Mouse (Mus musculus): Measurements from ENCODE around the gene Maz. TPM values are rescaled to one million over a fixed set of nuclear protein-coding genes. Genes with fewer than 3 reads are reported as not detected.

Gene Maz
- total RNA-seq (2015; ENCODE audit: low replicate concordance) (44.9 and 51.3 TPM in 2 replicates), total RNA-seq (2017; ENCODE audit: low replicate concordance) (25.0 and 49.5 TPM in 2 replicates)

DNA sequence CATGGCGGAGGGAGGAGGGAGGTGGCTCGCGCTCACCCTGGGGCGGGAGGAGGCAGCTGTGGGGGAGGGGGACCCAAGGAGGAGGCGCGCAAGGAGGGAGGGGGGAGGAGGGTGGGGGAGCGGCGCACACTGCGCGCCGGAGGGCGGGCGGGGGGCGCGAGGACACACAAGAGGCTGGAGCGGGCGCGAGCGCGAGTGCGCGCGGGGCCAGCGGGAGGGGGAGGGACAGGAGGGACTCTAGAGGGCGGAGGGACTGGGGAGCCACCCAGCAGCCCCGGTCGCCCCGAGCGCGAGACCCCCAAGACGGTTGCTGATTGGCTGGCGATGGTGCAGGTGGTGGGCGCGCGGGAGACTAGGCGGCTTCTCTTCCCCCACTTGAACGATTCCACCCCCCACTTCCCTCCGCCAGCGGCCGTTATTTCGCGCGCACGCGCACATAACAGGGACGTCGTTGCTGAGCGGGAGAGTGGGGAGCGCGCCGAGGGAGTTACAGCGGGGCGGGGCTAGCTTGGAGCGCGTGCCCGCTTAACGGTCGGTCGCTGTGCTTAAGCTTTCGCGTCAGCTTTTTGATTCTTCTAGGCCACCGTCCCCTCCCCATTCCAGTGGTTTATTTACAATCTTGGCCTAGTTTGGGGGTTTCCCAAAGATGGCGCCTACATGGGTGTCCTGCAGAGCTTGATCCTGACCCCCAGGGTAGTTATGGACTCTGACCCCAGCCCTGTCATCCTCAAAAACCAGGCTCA is at the start of gene Maz:
Maz (minus strand) TSS at position 54 of the 743 bp plus-strand sequence.
- peak; percentile 74 for ATAC-seq (replicated peaks; ENCODE audit: low FRiP score, poor library complexity, severe bottlenecking)

DNA sequence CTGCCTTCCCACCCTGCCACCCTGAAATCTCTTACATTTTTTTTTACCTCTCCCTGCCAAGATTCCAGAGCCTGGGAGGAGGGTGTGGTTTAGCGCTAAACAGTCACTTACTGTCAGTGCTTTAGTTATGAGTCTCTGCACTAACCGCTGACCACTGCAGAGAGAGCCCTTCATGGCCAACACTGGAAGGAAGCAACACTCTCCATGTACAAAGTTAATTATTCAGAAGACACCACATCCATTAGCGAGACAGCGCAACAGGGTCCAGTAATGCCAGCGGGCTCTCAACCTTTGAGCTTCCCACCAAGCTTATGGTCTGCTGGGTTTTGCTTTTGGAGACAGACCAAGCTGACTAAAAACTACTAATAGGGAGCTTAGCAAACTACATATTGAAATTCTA is 49.4 kb upstream of the Maz start:
- no peak for ATAC-seq (replicated peaks; ENCODE audit: low FRiP score, poor library complexity, severe bottlenecking)

DNA sequence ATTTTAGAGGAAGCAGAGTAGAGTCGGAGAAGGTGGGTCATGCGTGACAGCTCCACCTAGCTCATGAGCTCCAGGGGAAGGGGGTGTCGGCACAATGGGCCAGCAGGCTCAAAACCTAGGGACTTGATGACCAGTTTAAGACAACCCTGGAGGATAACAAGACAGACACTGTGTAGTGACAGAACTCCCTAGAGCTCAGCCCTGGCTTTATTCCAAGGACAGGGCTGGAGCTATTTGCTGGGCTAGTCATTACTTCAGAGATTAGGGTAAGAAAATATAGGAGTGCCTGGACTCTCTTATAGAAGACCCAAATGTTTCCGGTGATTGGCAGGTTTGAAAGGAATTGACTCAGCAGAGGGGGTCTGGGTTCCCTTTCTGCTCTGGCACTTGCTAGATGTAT is 46.4 kb upstream of the Maz start:
- ATAC-seq (replicated peaks; ENCODE audit: low FRiP score, poor library complexity, severe bottlenecking), result no peak

- no peak for ATAC-seq (replicated peaks; ENCODE audit: low FRiP score, poor library complexity, severe bottlenecking)
These were observed 44.1 kb upstream of the Maz start for GRCm38 (mm10) chr7:127070871-127071413.

DNA sequence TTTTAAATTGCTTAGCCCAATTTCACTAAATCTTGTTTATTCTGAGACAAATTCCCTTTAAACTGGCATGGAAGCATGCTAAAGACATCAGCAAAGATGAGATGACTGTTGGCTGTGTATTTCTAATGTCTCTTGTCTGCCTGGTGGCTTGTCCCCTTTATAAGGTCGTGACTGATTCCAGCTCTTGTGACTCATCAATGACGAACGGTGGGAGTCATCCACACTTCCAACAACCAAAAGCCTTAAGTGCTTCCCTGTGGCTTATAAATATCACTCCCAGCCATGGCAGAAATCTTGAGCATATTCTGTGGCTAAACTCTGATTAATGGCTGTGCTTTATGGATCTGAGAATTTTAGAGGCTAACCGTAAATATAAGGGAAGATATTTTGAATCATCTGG is 39.5 kb upstream of the Maz start:
- no peak for ATAC-seq (replicated peaks; ENCODE audit: low FRiP score, poor library complexity, severe bottlenecking)

DNA sequence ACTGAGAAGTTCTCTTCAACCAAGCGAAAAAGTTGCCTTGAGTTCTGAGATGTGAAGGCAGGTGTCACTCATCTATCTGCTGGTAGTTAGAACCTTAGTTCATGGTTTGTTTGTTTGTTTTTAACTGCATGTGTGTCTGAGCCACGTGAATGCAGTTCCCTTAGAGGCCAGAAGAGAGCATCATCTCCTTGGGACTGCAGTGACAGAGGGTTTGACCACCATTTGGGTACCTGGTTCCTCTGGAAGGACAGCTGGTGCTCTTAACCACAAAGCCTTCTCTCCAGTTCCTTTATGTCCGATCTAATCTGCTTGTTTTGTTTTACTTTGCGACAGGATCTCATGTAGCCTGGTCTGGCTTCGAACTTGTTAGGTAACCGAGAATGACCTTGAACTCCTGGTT is 38.7 kb upstream of the Maz start:
- no peak for ATAC-seq (replicated peaks; ENCODE audit: low FRiP score, poor library complexity, severe bottlenecking)

DNA sequence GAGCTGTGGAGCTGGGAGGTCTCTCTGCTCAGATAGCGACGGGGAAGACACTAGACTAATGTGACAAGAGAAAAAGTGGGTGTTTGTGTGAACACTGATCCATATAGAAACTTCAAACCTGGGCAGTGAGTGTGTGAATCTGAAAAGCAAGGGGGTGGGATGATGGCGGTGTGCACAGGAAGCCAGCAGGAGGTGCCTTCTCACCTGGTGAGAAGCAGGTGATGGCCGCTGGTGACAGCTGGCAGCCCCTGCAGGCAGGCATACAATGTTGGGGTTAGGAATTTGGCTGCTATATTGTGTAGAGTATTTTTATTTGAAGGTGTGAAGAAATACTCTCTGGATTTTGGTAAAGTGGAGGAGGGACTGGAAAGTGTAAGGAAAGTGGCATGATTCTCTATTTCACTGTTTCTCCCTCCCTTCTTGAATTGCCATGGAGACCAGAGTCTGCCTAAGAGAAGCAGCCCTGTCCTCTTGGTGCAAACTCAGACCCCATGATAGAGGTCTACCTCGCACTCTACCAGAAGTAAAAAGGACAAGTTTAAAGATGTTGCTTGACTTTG is 28.3 kb upstream of the Maz start:
- ATAC-seq (replicated peaks; ENCODE audit: low FRiP score, poor library complexity, severe bottlenecking), result no peak

GRCm38 (mm10) chr7:127041851-127042672 is 15.2 kb upstream of the Maz start, which contains the start of gene Kif22:
Gene Kif22 (minus strand): TSS chr7:127042471.
- ATAC-seq (replicated peaks; ENCODE audit: low FRiP score, poor library complexity, severe bottlenecking), result peak; percentile 94

DNA sequence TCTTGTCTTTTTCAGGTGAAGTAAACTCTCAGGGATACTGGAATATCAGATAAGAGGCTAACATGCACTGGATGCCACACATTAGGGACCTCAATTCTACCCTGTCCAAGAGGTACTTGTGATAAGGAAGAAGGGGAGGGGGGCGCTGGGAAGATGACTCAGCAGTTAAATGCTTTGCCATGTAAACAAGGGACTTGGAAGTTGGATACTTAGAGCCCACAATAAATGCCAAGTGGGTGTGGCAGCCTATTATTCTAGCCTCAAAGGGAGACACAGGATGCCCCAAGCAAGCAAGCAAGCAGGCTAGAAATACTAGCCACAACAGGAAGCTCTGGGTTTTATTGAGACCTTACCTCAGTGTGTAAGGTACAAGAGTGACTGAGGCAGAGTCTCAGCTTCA is 4.4 kb upstream of the Maz start:
- ATAC-seq (replicated peaks; ENCODE audit: low FRiP score, poor library complexity, severe bottlenecking), result no peak

GRCm38 (mm10) chr7:127030172-127030571 is 3.3 kb upstream of the Maz start:
- ATAC-seq (replicated peaks; ENCODE audit: low FRiP score, poor library complexity, severe bottlenecking), result no peak

- ATAC-seq (replicated peaks; ENCODE audit: low FRiP score, poor library complexity, severe bottlenecking), result peak; percentile 1
These were observed 1.0 kb upstream of the Maz start for GRCm38 (mm10) chr7:127027885-127028284.

DNA sequence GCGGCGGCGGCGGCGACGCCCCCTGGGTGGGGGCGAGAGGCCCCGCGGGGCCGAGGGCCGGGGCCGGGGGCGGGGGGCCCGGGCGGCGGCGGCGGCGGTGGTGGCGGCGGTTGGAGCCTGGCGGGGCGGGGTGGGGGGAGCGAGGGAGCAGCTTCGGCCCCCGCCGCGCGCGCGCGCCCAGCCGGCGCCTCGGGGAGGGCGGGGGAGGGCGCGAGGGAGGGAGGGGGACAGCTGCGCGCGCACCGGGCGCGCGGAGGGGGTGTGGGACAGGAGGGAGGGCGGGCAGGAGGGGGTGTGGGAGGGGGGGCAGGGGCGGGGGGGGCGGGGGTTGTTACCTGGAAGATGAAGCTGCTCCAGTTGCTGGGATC is 237 bp downstream of the Maz start:
- ATAC-seq (replicated peaks; ENCODE audit: low FRiP score, poor library complexity, severe bottlenecking), result no peak

- ATAC-seq (replicated peaks; ENCODE audit: low FRiP score, poor library complexity, severe bottlenecking), result no peak
These were observed 656 bp downstream of the Maz start for GRCm38 (mm10) chr7:127026161-127026600.

DNA sequence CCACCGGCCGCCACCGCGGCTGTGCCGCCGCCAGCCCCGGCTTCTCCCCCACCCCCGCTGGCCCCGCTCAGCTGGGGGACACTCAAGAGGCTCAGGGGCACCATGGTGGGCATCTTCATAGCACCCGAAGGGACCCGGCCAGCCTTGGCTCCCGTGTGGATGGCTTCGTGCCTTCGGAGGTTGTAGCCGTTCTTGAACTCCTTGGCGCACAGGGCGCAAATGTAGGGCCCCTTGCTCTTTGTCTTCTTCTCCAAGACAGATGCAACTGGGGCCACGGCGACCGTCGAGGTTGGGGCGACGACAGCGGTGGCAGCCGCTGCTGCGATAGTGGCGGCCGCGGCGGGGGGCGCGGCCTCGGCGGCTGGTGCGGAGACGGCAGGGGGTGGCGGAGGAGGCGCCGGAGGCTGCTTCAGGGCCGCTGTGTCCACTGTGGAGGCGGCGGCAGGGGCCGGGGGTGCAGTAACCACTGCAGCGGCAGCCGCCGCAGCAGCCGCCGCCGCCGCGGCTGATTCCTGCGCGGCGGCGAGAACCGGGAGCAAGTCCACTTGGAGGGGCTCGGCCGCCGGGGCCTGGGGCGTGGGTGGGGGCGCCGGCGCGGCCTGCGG is 1.2 kb downstream of the Maz start:
- no peak for ATAC-seq (replicated peaks; ENCODE audit: low FRiP score, poor library complexity, severe bottlenecking)

DNA sequence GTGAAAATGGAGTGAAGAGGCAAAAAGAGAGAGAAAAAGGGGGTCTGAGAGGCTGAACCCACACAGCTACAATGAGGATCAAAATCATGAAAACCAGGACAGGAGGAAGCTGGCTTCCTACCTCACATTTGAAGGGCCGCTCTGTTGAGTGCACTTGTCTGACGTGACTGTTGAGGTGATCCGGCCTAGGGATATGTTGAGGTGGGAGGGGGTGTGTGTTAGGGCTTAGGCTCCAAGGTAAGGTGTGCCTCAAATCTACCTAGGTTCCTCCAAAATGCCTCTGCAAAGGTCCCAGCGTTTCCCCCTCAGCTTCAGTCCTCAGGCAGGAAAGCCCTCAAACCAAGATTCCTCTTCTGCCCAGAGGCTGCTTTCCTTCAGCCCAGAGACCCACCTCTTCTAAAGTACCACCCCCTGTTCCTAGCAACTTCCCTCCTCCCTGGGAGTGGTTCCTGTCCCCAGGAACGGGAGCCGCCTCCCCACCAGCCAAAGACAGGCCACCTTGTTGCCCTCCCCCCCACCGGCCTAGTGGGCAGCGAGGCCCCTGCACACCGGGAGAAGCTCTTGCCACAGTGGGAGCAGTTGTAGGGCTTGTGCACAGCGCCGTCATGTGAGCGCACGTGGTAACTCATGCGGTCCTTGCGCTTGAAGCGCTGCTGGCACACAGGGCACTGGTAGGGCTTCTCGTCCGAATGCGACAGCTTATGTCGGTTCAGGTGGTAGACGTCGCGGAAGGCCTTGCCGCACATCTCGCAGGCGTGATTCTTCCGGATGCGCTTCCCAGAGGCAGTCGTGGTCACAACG is 1.9 kb downstream of the Maz start:
- ATAC-seq (replicated peaks; ENCODE audit: low FRiP score, poor library complexity, severe bottlenecking), result peak; percentile 58

GRCm38 (mm10) chr7:127023896-127024690 is 2.7 kb downstream of the Maz start:
- ATAC-seq (replicated peaks; ENCODE audit: low FRiP score, poor library complexity, severe bottlenecking), result 0 out of 2 replicates have a peak, but pooled peaks have one; percentile 16

DNA sequence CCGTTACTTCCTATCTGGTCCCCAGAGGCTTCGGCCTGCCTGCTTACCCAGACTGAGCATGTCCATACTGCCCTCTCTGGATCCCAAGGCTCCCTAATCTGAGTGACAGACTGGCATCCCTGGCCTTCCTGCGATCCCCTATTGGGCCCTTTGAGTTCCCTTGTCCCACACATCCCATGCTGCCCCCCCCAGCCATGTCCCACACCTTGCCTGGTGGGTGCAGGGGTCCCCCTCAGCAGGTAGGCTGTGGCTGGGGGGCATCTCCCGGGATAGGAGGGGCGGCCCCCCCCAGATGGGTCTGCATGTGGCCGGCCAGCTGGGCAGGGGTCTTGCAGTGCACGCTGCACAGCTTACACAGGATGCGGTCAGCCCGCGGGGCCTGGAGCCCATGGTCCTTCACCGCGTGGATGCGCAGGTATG is 3.6 kb downstream of the Maz start:
- no peak for ATAC-seq (replicated peaks; ENCODE audit: low FRiP score, poor library complexity, severe bottlenecking)

DNA sequence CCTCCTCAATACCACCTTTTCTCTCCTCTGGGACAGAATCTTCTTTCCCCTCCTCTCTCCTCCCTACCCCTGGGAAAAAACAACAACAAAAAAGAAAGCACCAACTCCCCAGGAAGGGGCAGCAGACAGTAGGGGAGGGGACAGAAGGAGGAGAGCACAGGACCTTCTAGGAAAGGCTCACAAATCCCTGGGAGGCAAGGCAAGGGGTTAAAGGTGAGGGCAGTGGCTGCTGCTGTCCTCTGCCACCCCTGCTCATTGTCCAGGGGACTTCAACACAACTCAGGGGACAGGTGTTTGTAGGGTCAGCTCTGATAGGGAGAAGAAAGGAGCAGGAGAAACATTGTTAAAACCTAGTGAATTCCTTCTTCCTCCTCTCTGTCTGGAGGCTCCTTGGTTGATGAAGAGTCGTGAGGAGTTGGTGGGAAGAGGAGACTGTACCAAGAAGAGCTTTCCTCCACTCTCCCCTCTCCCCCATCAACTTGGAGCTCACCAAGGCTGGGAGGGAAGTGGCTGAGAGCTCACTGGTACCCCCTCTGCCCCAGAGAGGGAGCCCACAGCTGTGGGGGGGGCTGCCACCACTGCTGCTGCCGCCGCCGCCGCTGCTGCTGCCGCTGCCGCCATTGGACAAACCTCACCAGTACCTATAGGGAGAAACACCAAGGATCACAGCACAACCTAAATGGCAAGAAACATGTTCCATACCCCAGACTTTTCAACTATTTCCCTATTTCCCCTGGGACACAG is 4.1 kb downstream of the Maz start:
- no peak for ATAC-seq (replicated peaks; ENCODE audit: low FRiP score, poor library complexity, severe bottlenecking)
